Mouse (Mus musculus): Measurements from ENCODE around the gene Itih3. TPM values are rescaled to one million over a fixed set of nuclear protein-coding genes. Genes with fewer than 3 reads are reported as not detected.

Itih3 gene
- total and polyA plus RNA-seq, 3 experiments: not detected

- no peaks in the 10 kb centered on the region for H3K79me2 ChIP-seq (replicated peaks; ENCODE audit: control insufficient read depth, extremely low read depth, insufficient read depth, poor library complexity, severe bottlenecking)
- no peaks in the 10 kb centered on the region for H3K27me3 ChIP-seq (replicated peaks)
- H3K4me1 ChIP-seq (ENCODE audit: control insufficient read depth in 1 of 2, insufficient read depth in 2 of 2): peaks cover 4 to 7% of the 10 kb centered on the region in 2 experiments
- no peaks in the 10 kb centered on the region for H3K9me3 ChIP-seq (replicated peaks; ENCODE audit: low read length)
- TF ChIP-seq PAX5 (IDR thresholded peaks at IDR 0.05; ENCODE audit: low read length) (no peak), USF2 (conservative IDR thresholded peaks at IDR 0.05; ENCODE audit: low read depth, low read length) (no peak), HCFC1 (IDR thresholded peaks at IDR 0.05; ENCODE audit: low read depth, low read length) (peak; percentile 35; the same call in 1 of the 2 replicates), SIN3A (IDR thresholded peaks at IDR 0.05; ENCODE audit: low read length) (no peak), CHD2 (IDR thresholded peaks at IDR 0.05; ENCODE audit: low read length) (no peak), JUN (IDR thresholded peaks at IDR 0.05; ENCODE audit: insufficient read depth, low read depth, low read length) (no peak), MXI1 (IDR thresholded peaks at IDR 0.05; ENCODE audit: low read depth, low read length) (no peak), EP300 (IDR thresholded peaks at IDR 0.05; ENCODE audit: low read length) (no peak), UBTF (IDR thresholded peaks at IDR 0.05; ENCODE audit: low read depth, low read length) (no peak), ELF1 (IDR thresholded peaks at IDR 0.05; ENCODE audit: low read depth, low read length) (peak; percentile 34; the same call in 1 of the 2 replicates), ZKSCAN1 (IDR thresholded peaks at IDR 0.05; ENCODE audit: borderline replicate concordance, low read depth, low read length) (no peak), E2F4 (IDR thresholded peaks at IDR 0.05; ENCODE audit: insufficient replicate concordance, low read depth, low read length) (no peak), SMC3 (IDR thresholded peaks at IDR 0.05; ENCODE audit: low read depth, low read length) (no peak), ZNF384 (IDR thresholded peaks at IDR 0.05; ENCODE audit: low read depth, low read length) (no peak), POLR2AphosphoS2 (IDR thresholded peaks at IDR 0.05; ENCODE audit: low read depth, low read length) (no peak), NRF1 (IDR thresholded peaks at IDR 0.05; ENCODE audit: low read depth, low read length) (no peak), CHD1 (IDR thresholded peaks at IDR 0.05; ENCODE audit: low read depth, low read length) (no peak), MEF2A (IDR thresholded peaks at IDR 0.05; ENCODE audit: borderline replicate concordance, low read depth, low read length) (no peak), TBP (conservative IDR thresholded peaks at IDR 0.05; ENCODE audit: low read depth, low read length) (0 out of 2 replicates have a peak, but pooled peaks have one; percentile 28), ZMIZ1 (IDR thresholded peaks at IDR 0.05; ENCODE audit: low read depth, low read length) (no peak), BHLHE40 (IDR thresholded peaks at IDR 0.05; ENCODE audit: low read depth, low read length) (no peak), GABPA (IDR thresholded peaks at IDR 0.05; ENCODE audit: insufficient replicate concordance, low read depth, low read length) (no peak), RAD21 (IDR thresholded peaks at IDR 0.05; ENCODE audit: low read depth, low read length) (no peak), TCF12 (IDR thresholded peaks at IDR 0.05; ENCODE audit: low read depth, low read length) (no peak), NELFE (IDR thresholded peaks at IDR 0.05; ENCODE audit: low read depth, low read length) (peak; percentile 47; the same call in 1 of the 2 replicates), POLR2A (IDR thresholded peaks at IDR 0.05; ENCODE audit: low read depth, low read length) (peak; percentile 53), CTCF (conservative IDR thresholded peaks at IDR 0.05 in 1 of 2, IDR thresholded peaks at IDR 0.05 in 1 of 2; ENCODE audit: low read depth in 2 of 2, low read length in 2 of 2) (no peak), MAFK (IDR thresholded peaks at IDR 0.05; ENCODE audit: insufficient replicate concordance, low read length) (no peak), MAZ (IDR thresholded peaks at IDR 0.05; ENCODE audit: low read depth, low read length) (no peak), ETS1 (conservative IDR thresholded peaks at IDR 0.05; ENCODE audit: low read depth, low read length) (no peak), KAT2A (IDR thresholded peaks at IDR 0.05; ENCODE audit: insufficient replicate concordance, low read length) (no peak), ZC3H11A (IDR thresholded peaks at IDR 0.05; ENCODE audit: low read depth, low read length) (no peak), RCOR1 (conservative IDR thresholded peaks at IDR 0.05; ENCODE audit: low read depth, low read length) (no peak), MAX (IDR thresholded peaks at IDR 0.05; ENCODE audit: low read length) (peak; percentile 53; the same call in 1 of the 2 replicates), USF1 (IDR thresholded peaks at IDR 0.05; ENCODE audit: low read depth, low read length) (no peak), JUND (conservative IDR thresholded peaks at IDR 0.05; ENCODE audit: low read depth, low read length) (no peak), MYC (IDR thresholded peaks at IDR 0.05; ENCODE audit: low read depth, low read length) (no peak), IRF4 (IDR thresholded peaks at IDR 0.05; ENCODE audit: low read depth, low read length) (no peak; the same call in 1 of the 2 replicates)
- H3K27ac ChIP-seq (ENCODE audit: insufficient read depth, low read depth): no peak overlapping the region
- no peak overlapping the region for H3K9ac ChIP-seq (ENCODE audit: insufficient read depth, low read depth)
- no peak overlapping the region for H3K4me2 ChIP-seq (ENCODE audit: insufficient read depth, low read depth, poor library complexity, severe bottlenecking)
- H3K4me3 ChIP-seq (replicated peaks in 1 of 3; ENCODE audit: low read depth in 2 of 3, low read length in 2 of 3, poor library complexity in 1 of 3): no peak overlapping the region
- dilution Hi-C loops (cut with MboI; ENCODE audit: extremely low pct_ligation_motif_present, extremely low pct_unique_long_range_greater_than_20kb, low sequenced_read_pairs): no loop called here
- no peaks in the 10 kb centered on the region for H3K36me3 ChIP-seq (replicated peaks in 1 of 2; ENCODE audit: control insufficient read depth in 1 of 2, insufficient read depth in 1 of 2, low read length in 1 of 2)
- in situ Hi-C loops (cut with MboI; ENCODE audit: low pct_ligation_motif_present, low pct_unique_long_range_greater_than_20kb, low sequenced_read_pairs): no loop called here
- DNase-seq (ENCODE audit: extremely low read depth): peak; percentile 50
These were observed 15.7 kb downstream of the Itih3 start for GRCm38 (mm10) chr14:30907814-30908265.
